Mouse (Mus musculus) heart, postnatal 0 days (tissue): Measurements from ENCODE around the gene Drc3. TPM values are rescaled to one million over a fixed set of nuclear protein-coding genes. Genes with fewer than 3 reads are reported as not detected.

ENCODE experiments used
- ATAC-seq: fragments of 200-750 bp; cut with Nextera tagmentation; 2 replicates; pipeline ENCODE4 v1.8.0; 2017; ENCODE audit warnings: low read depth, moderate number of reproducible peaks, moderate library complexity; ENCODE audit not compliant: insufficient read depth
- DNase-seq: peaks from one replicate; pipeline ENCODE4 v3.0.0-alpha.2; 2016; ENCODE audit warnings: low spot score
- H3K27ac ChIP-seq: fragments of 300-500 bp; sonication (generic); 2 replicates; pipeline ENCODE4 v1.5.1; 2014; ENCODE audit warnings: low read depth, mild to moderate bottlenecking
- H3K27me3 ChIP-seq: fragments of 300-500 bp; sonication (generic); 2 replicates; pipeline ENCODE4 v1.6.1; 2014; ENCODE audit warnings: low read length, mixed read lengths; ENCODE audit not compliant: control insufficient read depth, insufficient read depth
- H3K36me3 ChIP-seq: fragments of 300-500 bp; sonication (generic); replicated peaks from 2 replicates; pipeline ENCODE4 v1.6.1; 2014; ENCODE audit warnings: low read length, mixed read lengths; ENCODE audit not compliant: control insufficient read depth, insufficient read depth
- H3K4me1 ChIP-seq: fragments of 300-500 bp; sonication (generic); 2 replicates; pipeline ENCODE4 v1.6.1; 2014; ENCODE audit warnings: antibody characterized with exemption; ENCODE audit not compliant: control insufficient read depth, insufficient read depth
- H3K4me2 ChIP-seq: fragments of 300-500 bp; sonication (generic); 2 replicates; pipeline ENCODE4 v1.6.1; 2014; ENCODE audit warnings: low read depth, mild to moderate bottlenecking, low read length, moderate library complexity
- H3K4me3 ChIP-seq: fragments of 300-500 bp; sonication (generic); 2 replicates; pipeline ENCODE4 v1.5.1; 2014; ENCODE audit warnings: low read depth, low read length
- H3K9ac ChIP-seq: fragments of 300-500 bp; sonication (generic); replicated peaks from 2 replicates; pipeline ENCODE4 v1.6.1; 2014; ENCODE audit warnings: low read depth, low read length, mixed read lengths
- H3K9me3 ChIP-seq: fragments of 300-500 bp; sonication (generic); replicated peaks from 2 replicates; pipeline ENCODE4 v1.6.1; 2016; ENCODE audit warnings: low read length; ENCODE audit not compliant: control insufficient read depth
- CTCF ChIP-seq: IDR thresholded peaks from 2 replicates; pipeline ENCODE4 v1.5.1; 2016; ENCODE audit warnings: antibody characterized with exemption, control low read depth, low read depth
- EP300 ChIP-seq: IDR thresholded peaks from 2 replicates; pipeline ENCODE4 v1.6.1; 2016; ENCODE audit warnings: antibody characterized with exemption, low read depth
- WGBS: fragments of 180-500 bp; shearing (Covaris S2); extraction: QIAGEN DNeasy Blood & Tissue Kit; methylation state at CpG from one replicate; pipeline ENCODE4 v1.1.7; 2014; 5-methylcytosine and 5-hydroxymethylcytosine counted together
- polyA plus RNA-seq: library from polyadenylated mRNA; unstranded; fragments of >200 nt; fragmentation: Nextera tagmentation; extraction: Ambion mirVana; gene quantifications from 2 replicates; pipeline ENCODE4 v1.2.1, GENCODE M21; 2015
- total RNA-seq: library from RNA; depleted of rRNA; stranded (reverse); fragments of >200 nt; gene quantifications from 2 replicates; pipeline ENCODE4 v1.2.3, GENCODE M21; 2014; ENCODE audit warnings: low replicate concordance

Gene Drc3
- total and polyA plus RNA-seq, 2 experiments from 2014 or later = 2.1 to 2.9 TPM

- no peak overlapping the region for H3K4me3 ChIP-seq
- TF ChIP-seq CTCF (no peak), EP300 (no peak)
- no peaks in the 10 kb centered on the region for H3K9me3 ChIP-seq
- no peaks in the 10 kb centered on the region for H3K36me3 ChIP-seq
- DNase-seq (no peak), ATAC-seq (no peak)
- H3K27ac ChIP-seq = no peak overlapping the region
- H3K4me1 ChIP-seq = no peaks in the 10 kb centered on the region
- H3K4me2 ChIP-seq = no peak overlapping the region
- no peak overlapping the region for H3K9ac ChIP-seq
- no peaks in the 10 kb centered on the region for H3K27me3 ChIP-seq
- WGBS = 88% methylated on average over 6 of the region's 6 CpGs
These were observed 30.4 kb downstream of the Drc3 start for GRCm38 (mm10) chr11:60383518-60383917.

- H3K36me3 ChIP-seq = no peaks in the 10 kb centered on the region
- no peaks in the 10 kb centered on the region for H3K9me3 ChIP-seq
- H3K9ac ChIP-seq = no peak overlapping the region
- no peaks in the 10 kb centered on the region for H3K27me3 ChIP-seq
- no peak for ATAC-seq
- 13% methylated on average over 16 of the region's 16 CpGs for WGBS
- no peak overlapping the region for H3K27ac ChIP-seq
- no peak overlapping the region for H3K4me2 ChIP-seq
- no peak for TF ChIP-seq EP300
- TF ChIP-seq CTCF = no peak
- no peaks in the 10 kb centered on the region for H3K4me1 ChIP-seq
- H3K4me3 ChIP-seq = no peak overlapping the region
- no peak for DNase-seq
These were observed 31.8 kb downstream of the Drc3 start for GRCm38 (mm10) chr11:60384762-60385421.

- Histone ChIP-seq H3K27ac (no peak overlapping the region), H3K4me2 (no peak overlapping the region), H3K36me3 (no peaks in the 10 kb centered on the region), H3K27me3 (no peaks in the 10 kb centered on the region), H3K9me3 (no peaks in the 10 kb centered on the region), H3K4me3 (no peak overlapping the region), H3K9ac (no peak overlapping the region), H3K4me1 (no peaks in the 10 kb centered on the region)
- no peak for TF ChIP-seq EP300
- TF ChIP-seq CTCF = no peak
- 62% methylated on average over 4 of the region's 5 CpGs for WGBS
- no peak for DNase-seq
- ATAC-seq = no peak
These were observed 32.8 kb downstream of the Drc3 start for GRCm38 (mm10) chr11:60385946-60386345.

GRCm38 (mm10) chr11:60387944-60388343 is 34.8 kb downstream of the Drc3 start:
- Histone ChIP-seq H3K4me3 (no peak overlapping the region), H3K4me2 (no peak overlapping the region), H3K36me3 (no peaks in the 10 kb centered on the region), H3K27me3 (no peaks in the 10 kb centered on the region), H3K9ac (no peak overlapping the region), H3K4me1 (no peaks in the 10 kb centered on the region), H3K9me3 (no peaks in the 10 kb centered on the region), H3K27ac (no peak overlapping the region)
- DNase-seq = no peak
- TF ChIP-seq EP300 (no peak), CTCF (no peak)
- ATAC-seq = no peak
- 85% methylated on average over 2 of the region's 2 CpGs for WGBS

GRCm38 (mm10) chr11:60391346-60391745 is 38.2 kb downstream of the Drc3 start:
- ATAC-seq (no peak), DNase-seq (no peak)
- Histone ChIP-seq H3K4me3 (no peak overlapping the region), H3K27me3 (no peaks in the 10 kb centered on the region), H3K36me3 (no peaks in the 10 kb centered on the region), H3K9me3 (no peaks in the 10 kb centered on the region), H3K4me1 (no peaks in the 10 kb centered on the region), H3K27ac (no peak overlapping the region), H3K4me2 (no peak overlapping the region), H3K9ac (no peak overlapping the region)
- TF ChIP-seq EP300 (no peak), CTCF (no peak)
- 80% methylated on average over 6 of the region's 6 CpGs for WGBS

- 49% methylated on average over 6 of the region's 6 CpGs for WGBS
- H3K4me1 ChIP-seq = no peaks in the 10 kb centered on the region
- no peak overlapping the region for H3K9ac ChIP-seq
- H3K4me3 ChIP-seq = no peak overlapping the region
- H3K27me3 ChIP-seq = no peaks in the 10 kb centered on the region
- DNase-seq (peak; percentile 16), ATAC-seq (no peak)
- peaks cover 19% of the 10 kb centered on the region for H3K36me3 ChIP-seq
- H3K9me3 ChIP-seq = no peaks in the 10 kb centered on the region
- H3K4me2 ChIP-seq = no peak overlapping the region
- no peak overlapping the region for H3K27ac ChIP-seq
- no peak for TF ChIP-seq CTCF
- no peak for TF ChIP-seq EP300
These were observed 43.4 kb downstream of the Drc3 start for GRCm38 (mm10) chr11:60396546-60396945.
